Mouse (Mus musculus) spleen, postnatal 4 days (tissue): ENCODE measurements around the gene Vmn1r51.
"Not testable (repeated sequence)": the region's sequence is repeated elsewhere in the genome, so short reads cannot be mapped to it uniquely, and the experiment has no call there.

Experiments
- DNase-seq, 2 experiments: peaks; one replicate each; pipeline ENCODE4 v3.0.0; 2022; ENCODE audit warnings: low spot score in 2 of 2

Vmn1r51 gene

GRCm38 (mm10) chr6:90122296-90122695 is at the start of gene Vmn1r51:
TSS of gene Vmn1r51 (plus strand) at chr6:90122596.
- not testable (repeated sequence) for DNase-seq

DNA sequence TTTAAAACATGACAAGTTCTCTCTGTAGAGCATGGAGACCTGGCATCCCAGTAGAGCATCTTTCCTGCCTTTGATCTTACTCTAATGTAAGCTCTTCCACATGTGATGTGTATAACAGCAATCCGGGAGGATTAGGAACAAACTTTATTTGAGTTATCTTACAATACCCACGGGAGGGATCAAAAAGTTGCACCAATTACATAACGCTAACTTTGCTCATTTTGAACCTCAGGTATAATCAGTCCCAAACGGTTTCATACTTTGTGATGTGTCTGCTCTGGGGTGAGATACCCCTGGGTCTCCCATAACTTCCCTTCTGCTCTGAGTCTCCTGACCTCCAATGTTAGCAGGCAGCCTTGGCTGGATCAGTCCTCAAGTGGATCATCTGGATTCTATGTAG is 44.0 kb upstream of the Vmn1r51 start, which contains the start of gene Vmn1r49:
TSS of gene Vmn1r49 (minus strand) at position 101 of the 400 bp plus-strand sequence.
- peak in 1 of 2 experiments; percentile 42 for DNase-seq

DNA sequence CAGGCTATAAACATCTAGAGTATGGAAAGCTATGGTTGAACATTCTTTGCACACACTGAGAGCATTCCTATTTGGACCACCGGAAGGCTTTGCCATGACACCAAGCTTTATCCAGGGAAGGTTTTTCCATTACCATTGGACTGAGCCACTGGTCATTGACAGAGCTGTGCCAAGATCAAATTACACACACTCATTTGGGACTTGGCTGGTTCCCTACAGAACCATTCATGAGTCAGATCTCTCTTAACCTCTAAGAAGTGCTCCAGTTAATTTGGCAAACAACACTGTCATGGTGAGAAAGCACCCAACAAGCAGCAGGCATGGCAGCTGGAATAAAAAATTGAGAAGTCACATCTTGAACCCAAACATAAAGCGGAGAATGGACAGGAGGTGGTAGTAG is 21.8 kb upstream of the Vmn1r51 start:
- no peak for DNase-seq

DNA sequence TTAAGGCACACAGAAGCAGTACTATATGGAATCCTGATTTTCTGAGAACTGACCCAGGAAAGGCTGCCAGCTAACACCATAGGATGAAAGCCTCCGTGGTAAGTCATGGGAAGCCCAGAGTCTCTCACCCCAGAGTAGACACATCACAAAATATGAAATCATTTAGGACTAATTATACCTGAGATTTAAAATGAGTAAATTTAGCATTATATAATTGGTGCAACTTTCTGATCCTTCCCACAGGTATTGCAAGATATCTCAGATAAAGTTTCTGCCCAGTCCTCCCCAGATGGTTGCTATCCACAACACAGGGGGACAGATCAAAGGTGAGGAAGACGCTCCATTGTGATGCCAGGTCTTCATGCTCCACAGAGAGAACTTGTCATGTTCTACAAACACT is 21.3 kb upstream of the Vmn1r51 start, which contains the start of gene Vmn1r50:
TSS of gene Vmn1r50 (plus strand) at position 301 of the 400 bp plus-strand sequence.
- DNase-seq = no peak

DNA sequence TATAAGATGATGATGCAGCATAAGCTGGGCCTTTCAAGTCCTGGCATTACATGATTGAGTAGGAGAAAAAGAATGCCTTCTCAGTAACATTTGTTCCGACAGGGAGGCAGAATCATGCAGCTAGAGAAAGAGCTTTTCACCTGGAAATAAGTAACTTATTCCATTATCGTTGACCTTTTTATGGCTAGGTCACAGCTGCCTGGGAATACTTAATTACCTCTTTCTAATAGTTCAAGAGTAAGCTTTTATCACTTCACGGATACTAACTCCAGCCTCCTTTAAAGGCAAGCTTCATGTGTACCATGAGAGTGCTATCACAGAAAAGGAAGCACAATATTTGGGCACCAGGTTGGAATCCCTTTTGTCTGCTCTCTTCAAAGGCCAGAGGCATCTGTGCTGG is 37.7 kb downstream of the Vmn1r51 start:
- no peak for DNase-seq

DNA sequence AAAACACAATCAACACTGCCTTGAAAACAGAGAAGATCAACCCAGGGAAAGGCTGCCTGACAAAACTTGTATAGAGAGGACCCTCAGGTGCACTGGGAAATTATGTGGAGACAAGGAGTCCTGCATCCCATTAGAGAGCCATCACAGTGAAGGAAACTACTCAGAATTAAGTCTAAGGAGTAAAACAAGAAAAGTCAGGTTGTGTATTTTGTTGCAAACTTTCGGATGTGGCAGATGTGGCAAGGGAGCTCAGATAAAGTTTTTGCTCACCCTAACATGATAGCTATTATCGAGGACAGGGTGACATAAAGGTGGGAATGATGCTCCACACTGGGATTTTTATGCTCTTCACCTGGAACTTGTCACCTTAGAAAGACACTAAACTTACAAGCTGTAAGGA is 52.1 kb downstream of the Vmn1r51 start, which contains the start of gene Vmn1r52:
TSS of gene Vmn1r52 (plus strand) at position 301 of the 400 bp plus-strand sequence.
- DNase-seq = no peak
